Mouse (Mus musculus) neutrophil, adult 5-6 weeks (primary cell): ENCODE data around the gene Slc30a2. TPM values are rescaled to one million over a fixed set of nuclear protein-coding genes. Genes with fewer than 3 reads are reported as not detected.
A peak's percentile ranks its signal among the peaks of the same experiment; 100 is the strongest.
"Not testable (repeated sequence)": the region's sequence is repeated elsewhere in the genome, so short reads cannot be mapped to it uniquely, and the experiment has no call there.

Source experiments
- ATAC-seq: fragments of 151-379, 151-347 bp; 2 replicates; pipeline ENCODE4 v1.8.0; 2017; ENCODE audit warnings: mild to moderate bottlenecking, moderate TSS enrichment; ENCODE audit not compliant: insufficient number of reproducible peaks, poor library complexity, low FRiP score, severe bottlenecking; ENCODE audit errors: extremely low read depth
- total RNA-seq: library from RNA; stranded (forward); fragments of 200-1000 nt; gene quantifications from 2 replicates; pipeline ENCODE4 v1.2.3, GENCODE M21; 2017

The Slc30a2 gene
- not detected in 2 replicates for total RNA-seq

- ATAC-seq = no peak
Measured at GRCm38 (mm10) chr4:134343071-134344031, at the start of gene Slc30a2. Slc30a2 (plus strand) TSS chr4:134343181.

GRCm38 (mm10) chr4:134293692-134294163 is 49.3 kb upstream of the Slc30a2 start:
- no peak for ATAC-seq

GRCm38 (mm10) chr4:134296096-134296495 is 46.9 kb upstream of the Slc30a2 start:
- ATAC-seq = not testable (repeated sequence)

GRCm38 (mm10) chr4:134296523-134296922 is 46.5 kb upstream of the Slc30a2 start:
- no peak for ATAC-seq

- ATAC-seq = no peak
Measured at GRCm38 (mm10) chr4:134297369-134297768, 45.6 kb upstream of the Slc30a2 start.

- ATAC-seq = no peak
Measured at GRCm38 (mm10) chr4:134298626-134299497, 44.1 kb upstream of the Slc30a2 start.

- ATAC-seq = no peak
Measured at GRCm38 (mm10) chr4:134299498-134299810, 43.5 kb upstream of the Slc30a2 start.

GRCm38 (mm10) chr4:134300316-134300715 is 42.7 kb upstream of the Slc30a2 start:
- ATAC-seq = no peak

GRCm38 (mm10) chr4:134302084-134302483 is 40.9 kb upstream of the Slc30a2 start:
- ATAC-seq = no peak

- no peak for ATAC-seq
Measured at GRCm38 (mm10) chr4:134306963-134307362, 36.0 kb upstream of the Slc30a2 start.

GRCm38 (mm10) chr4:134307367-134308072 is 35.5 kb upstream of the Slc30a2 start:
- 0 out of 2 replicates have a peak, but pooled peaks have one; percentile 40 for ATAC-seq

GRCm38 (mm10) chr4:134310106-134310505 is 32.9 kb upstream of the Slc30a2 start:
- ATAC-seq = no peak

- ATAC-seq = no peak
Measured at GRCm38 (mm10) chr4:134310656-134311055, 32.3 kb upstream of the Slc30a2 start.

- ATAC-seq = no peak
Measured at GRCm38 (mm10) chr4:134311784-134312183, 31.2 kb upstream of the Slc30a2 start.

- ATAC-seq = no peak
Measured at GRCm38 (mm10) chr4:134312341-134312740, 30.6 kb upstream of the Slc30a2 start.

GRCm38 (mm10) chr4:134312901-134313300 is 30.1 kb upstream of the Slc30a2 start:
- no peak for ATAC-seq

GRCm38 (mm10) chr4:134314081-134314655 is 28.8 kb upstream of the Slc30a2 start:
- no peak for ATAC-seq

- no peak for ATAC-seq
Measured at GRCm38 (mm10) chr4:134314876-134315275, 28.1 kb upstream of the Slc30a2 start, which contains the start of gene Trim63. Trim63 (plus strand) TSS chr4:134315120.

GRCm38 (mm10) chr4:134315470-134315869 is 27.5 kb upstream of the Slc30a2 start:
- no peak for ATAC-seq
